Mouse (Mus musculus): ENCODE measurements around the gene Etfrf1. TPM values are rescaled to one million over a fixed set of nuclear protein-coding genes. Genes with fewer than 3 reads are reported as not detected.

The Etfrf1 gene
- polyA plus RNA-seq, 1 experiment = not detected

DNA sequence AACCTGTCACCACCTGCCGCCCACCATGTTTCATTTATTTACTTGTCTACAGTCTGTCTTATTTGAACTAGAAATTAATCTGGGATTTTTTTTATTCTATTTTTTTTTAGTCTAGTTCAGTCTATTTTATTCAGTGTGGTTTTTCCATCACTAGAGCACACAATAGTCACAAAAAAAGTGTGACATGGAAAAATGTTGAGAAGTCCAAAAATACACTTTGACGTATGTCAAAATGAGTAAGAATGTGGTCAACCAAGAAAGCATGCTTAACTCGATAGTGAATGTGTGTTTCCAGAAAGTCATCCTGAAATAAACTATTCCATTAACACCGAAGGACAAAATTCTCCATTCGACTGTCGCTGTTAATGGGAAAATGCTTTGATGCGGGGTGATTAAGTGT is 51.4 kb downstream of the Etfrf1 start:
- Histone ChIP-seq H3K27ac (ENCODE audit: insufficient read depth, low read depth, low read length) (no peak overlapping the region), H3K4me3 (ENCODE audit: insufficient read depth, low read depth, low read length) (no peak overlapping the region), H3K4me1 (ENCODE audit: control insufficient read depth, insufficient read depth, low read length) (no peaks in the 10 kb centered on the region)
- no peak for TF ChIP-seq CTCF (IDR thresholded peaks at IDR 0.05; ENCODE audit: insufficient read depth, low read depth, low read length)
- no peak for TF ChIP-seq POLR2A (IDR thresholded peaks at IDR 0.05; ENCODE audit: insufficient read depth, low read depth, low read length)
- WGBS = 84% methylated on average over 7 of the region's 7 CpGs

Other genes with a start within 250 kb of the Etfrf1 start
- not detected in 2 replicates for gene Bcat1, start 134.9 kb upstream of the Etfrf1 start, polyA plus RNA-seq (2012; ENCODE audit: insufficient read depth, insufficient read length, low replicate concordance, missing spikeins)
- 343 TPM in 1 of 2 replicates, not detected in the other for gene Lrmp, start 95.5 kb upstream of the Etfrf1 start, polyA plus RNA-seq (2012; ENCODE audit: insufficient read depth, insufficient read length, low replicate concordance, missing spikeins)
- not detected in 2 replicates for gene Casc1, start 129 bp upstream of the Etfrf1 start, polyA plus RNA-seq (2012; ENCODE audit: insufficient read depth, insufficient read length, low replicate concordance, missing spikeins)
- 261 and 295 TPM in 2 replicates for gene Kras, start 39.1 kb downstream of the Etfrf1 start, polyA plus RNA-seq (2012; ENCODE audit: insufficient read depth, insufficient read length, low replicate concordance, missing spikeins)

All from olfactory bulb, adult 2 months (tissue).